24 mouse cellular contexts compared by ENCODE assay signal in genomic region chr2:175156696-175157095, GRCm38 (mm10). TPM values are rescaled to one million over a fixed set of nuclear protein-coding genes. Genes with fewer than 3 reads are reported as not detected.
A peak's percentile ranks its signal among the peaks of the same experiment; 100 is the strongest.
DNase-seq lines count a peak whose midpoint lies in the region; ATAC-seq and TF ChIP-seq lines count a peak whose summit lies in the region.
"Had no signal": no experiment of that assay in that cellular context is flagged by ENCODE, and none has a peak within 500 bp of the region (broad histone marks: within the 10 kb centered on the region; RNA-seq: fewer than 3 reads in every experiment).

No protein-coding gene starts in this region.

- peaks cover 12% of the 10 kb centered on the region for H3K9me3 ChIP-seq in heart, embryonic 12.5 days (replicated peaks)
- peaks cover 11% of the 10 kb centered on the region for H3K9me3 ChIP-seq in ES-E14 (ENCODE audit: control insufficient read depth, insufficient read depth, low read depth, low read length)

- peak; percentile 82 for DNase-seq in heart, adult 11 months
- DNase-seq in ES-E14 (ENCODE audit: low read depth, low spot score) (no peak), R1 (ENCODE audit: low read depth, low spot score) (peak; percentile 14), adipocyte (ENCODE audit: low spot score) (no peak)
- DNase-seq in layer of hippocampus, adult 11-12 months (ENCODE audit: low spot score), result no peak
- DNase-seq: adrenal gland, adult 2 months; adrenal gland, adult 8-10 months; adrenal gland, postnatal 10 days; adrenal gland, postnatal 14 days; adrenal gland, postnatal 25 days; adrenal gland, postnatal 36 days; B cell, adult 2 months; cerebellum, adult 11 months; cerebellum, adult 11-12 months; cerebellum, adult 18-20 months; cerebellum, adult 2 months; cerebellum, adult 8-10 months; cerebellum, adult 9-10 months had no signal

- H3K4me1 ChIP-seq in heart, embryonic 12.5 days (replicated peaks), result no peaks in the 10 kb centered on the region
- H3K4me1 ChIP-seq in ES-E14 (ENCODE audit: control insufficient read depth in 2 of 2, insufficient read depth in 2 of 2, low read length in 2 of 2, poor library complexity in 1 of 2), result no peaks in the 10 kb centered on the region

- H3K36me3 ChIP-seq in heart, embryonic 12.5 days, result no peaks in the 10 kb centered on the region
- no peaks in the 10 kb centered on the region; the same call in 1 of the 2 replicates for H3K36me3 ChIP-seq in ES-E14 (ENCODE audit: control insufficient read depth, insufficient read depth, low read length, poor library complexity, severe bottlenecking)
- H3K36me3 ChIP-seq: G1E had no signal

- no peak overlapping the region for H3K4me2 ChIP-seq in heart, embryonic 12.5 days

- WGBS in heart, embryonic 12.5 days, result 88% methylated on average over 13 of the region's 13 CpGs

- H3K4me3 ChIP-seq in heart, embryonic 12.5 days, result no peak overlapping the region
- H3K4me3 ChIP-seq in ES-E14 (ENCODE audit: insufficient read depth in 1 of 2, low read depth in 1 of 2, low read length in 2 of 2, poor library complexity in 1 of 2, severe bottlenecking in 1 of 2), result no peak overlapping the region

- in situ Hi-C loops in ES-E14 (cut with MboI; ENCODE audit: low sequenced_read_pairs in 2 of 2, unreplicated experiment in 2 of 2), result no loop called here

- no peak for ATAC-seq in heart, embryonic 12.5 days (ENCODE audit: insufficient number of reproducible peaks, low FRiP score)
- ATAC-seq: activated CD4-positive, CD25-positive, alpha-beta regulatory T cell, adult 4 months; CD4-positive, CD25-positive, alpha-beta regulatory T cell, adult 4 months; Patski had no signal

- no peak overlapping the region for H3K27ac ChIP-seq in heart, embryonic 12.5 days (ENCODE audit: poor library complexity, severe bottlenecking)
- no peak overlapping the region for H3K27ac ChIP-seq in ES-E14 (ENCODE audit: insufficient read depth, low read depth, low read length, poor library complexity, severe bottlenecking)

- no peaks in the 10 kb centered on the region for H3K27me3 ChIP-seq in heart, embryonic 12.5 days (replicated peaks)
- H3K27me3 ChIP-seq: CH12.LX, Patski had no signal

- H3K9ac ChIP-seq in heart, embryonic 12.5 days, result no peak overlapping the region
- no peak overlapping the region for H3K9ac ChIP-seq in ES-E14 (ENCODE audit: insufficient read depth, low read depth, low read length, poor library complexity, severe bottlenecking)

TF ChIP-seq in ES-E14, 5 proteins besides CTCF, POLR2A, EP300 and RAD21:
- TF ChIP-seq ZC3H11A (IDR thresholded peaks at IDR 0.05; ENCODE audit: borderline replicate concordance, low read depth, low read length) (no peak), MAFK (IDR thresholded peaks at IDR 0.05; ENCODE audit: insufficient read depth, low read depth, low read length) (0 out of 2 replicates have a peak, but pooled peaks have one; percentile 30)

RNA-seq across cellular contexts. Expression of gene Gm14399, which starts 14.9 kb away (rescaled TPM):
- polyA plus RNA-seq in heart, embryonic 12.5 days (2016; fragmentation: Nextera tagmentation; extraction: Ambion mirVana), result 4.8 and 6.7 TPM in 2 replicates
- total RNA-seq in ES-E14 (2012; rRNA removed), result 30.3 and 41.0 TPM in 2 replicates
- polyA plus RNA-seq: adrenal gland, adult 2 months had no signal

RNA-seq across cellular contexts. Expression of gene Gm14443, which starts 19.0 kb away (rescaled TPM):
- polyA plus RNA-seq in heart, embryonic 12.5 days (2016; fragmentation: Nextera tagmentation; extraction: Ambion mirVana), result 0.30 and 0.31 TPM in 2 replicates
- 15.0 and 19.3 TPM in 2 replicates for total RNA-seq in ES-E14 (2012; rRNA removed)
- polyA plus RNA-seq: adrenal gland, adult 2 months had no signal

RNA-seq across cellular contexts. Expression of gene Gm14391, which starts 50.0 kb away (rescaled TPM):
- polyA plus RNA-seq in heart, embryonic 12.5 days (2016; fragmentation: Nextera tagmentation; extraction: Ambion mirVana), result 3.5 and 5.0 TPM in 2 replicates
- 27.4 and 34.1 TPM in 2 replicates for total RNA-seq in ES-E14 (2012; rRNA removed)

Comparison
In these comparisons a context has a peak if more than half of its experiments do, and no peak if none do; other contexts are left out.
1. DNase-seq: peak in heart, adult 11 months (single experiment) and R1 (single experiment); none in ES-E14 (single experiment), layer of hippocampus, adult 11-12 months (single experiment) and adipocyte (single experiment).